Mouse (Mus musculus) CH12.LX (cell line): ENCODE results near the gene Cfap97d2. TPM values are rescaled to one million over a fixed set of nuclear protein-coding genes. Genes with fewer than 3 reads are reported as not detected.

ENCODE experiments used
- DNase-seq: peaks from one replicate; pipeline ENCODE4 v3.0.0-alpha.2; 2013; ENCODE audit errors: extremely low read depth
- H3K27ac ChIP-seq: 2 replicates; pipeline ENCODE4 v1.5.1; 2012; ENCODE audit warnings: low read depth, mild to moderate bottlenecking, control low read depth, moderate library complexity; ENCODE audit not compliant: insufficient read depth
- H3K27me3 ChIP-seq: replicated peaks from 2 replicates; pipeline ENCODE3; 2012; ENCODE audit warnings: inconsistent platforms
- H3K36me3 ChIP-seq, 2 experiments: replicated peaks in 1 of 2; 2 replicates each; pipeline versions ENCODE3 to v1.6.1; 2012; ENCODE audit warnings: inconsistent platforms in 1 of 2, low read length in 1 of 2, mild to moderate bottlenecking in 1 of 2, mixed read lengths in 1 of 2, moderate library complexity in 1 of 2; ENCODE audit not compliant: control insufficient read depth in 1 of 2, insufficient read depth in 1 of 2
- H3K4me1 ChIP-seq, 2 experiments: 2 replicates each; pipeline ENCODE4 v1.6.1; 2012; ENCODE audit warnings: inconsistent platforms in 1 of 2, moderate library complexity in 1 of 2; ENCODE audit not compliant: insufficient read depth in 2 of 2, control insufficient read depth in 1 of 2
- H3K4me2 ChIP-seq: 2 replicates; pipeline ENCODE4 v1.6.1; 2012; ENCODE audit warnings: low read depth, mild to moderate bottlenecking, control low read depth; ENCODE audit not compliant: poor library complexity, insufficient read depth, severe bottlenecking
- H3K4me3 ChIP-seq, 3 experiments: fragments of 150-350 bp in 1 of 3; sonication (generic) in 1 of 3; replicated peaks in 1 of 3; 2 replicates each; pipeline versions ENCODE3 to v1.5.1; 2011 to 2012; ENCODE audit warnings: low read depth in 2 of 3, low read length in 2 of 3, mild to moderate bottlenecking in 2 of 3, moderate library complexity in 2 of 3, control low read depth in 1 of 3, improper control_type of control experiment in 1 of 3, inconsistent platforms in 1 of 3, mixed read lengths in 1 of 3; ENCODE audit not compliant: poor library complexity in 1 of 3
- H3K79me2 ChIP-seq: replicated peaks from 2 replicates; pipeline ENCODE4 v1.6.1; 2012; ENCODE audit warnings: mild to moderate bottlenecking, moderate library complexity; ENCODE audit not compliant: control insufficient read depth, poor library complexity, insufficient read depth, severe bottlenecking; ENCODE audit errors: extremely low read depth
- H3K9ac ChIP-seq: 2 replicates; pipeline ENCODE4 v1.6.1; 2012; ENCODE audit warnings: low read depth, mild to moderate bottlenecking, control low read depth, moderate library complexity; ENCODE audit not compliant: insufficient read depth
- H3K9me3 ChIP-seq: replicated peaks from 2 replicates; pipeline ENCODE3; 2012; ENCODE audit warnings: low read length, inconsistent platforms, mixed read lengths
- CHD1 ChIP-seq: IDR thresholded peaks from 2 replicates; pipeline ENCODE4 v1.6.1; 2012; ENCODE audit warnings: low read depth, low read length, improper control_type of control experiment, inconsistent platforms
- CTCF ChIP-seq, 2 experiments: IDR thresholded peaks in 1 of 2; conservative IDR thresholded peaks in 1 of 2; 2 replicates each; pipeline ENCODE4 v1.5.1; 2011 to 2012; ENCODE audit warnings: low read depth in 2 of 2, low read length in 2 of 2, improper control_type of control experiment in 1 of 2, inconsistent platforms in 1 of 2, mild to moderate bottlenecking in 1 of 2, moderate library complexity in 1 of 2
- E2F4 ChIP-seq: IDR thresholded peaks from 2 replicates; pipeline ENCODE4 v1.6.1; 2011; ENCODE audit warnings: low read depth, low read length, improper control_type of control experiment; ENCODE audit not compliant: insufficient replicate concordance
- EP300 ChIP-seq: IDR thresholded peaks from 2 replicates; pipeline ENCODE4 v1.6.1; 2011; ENCODE audit warnings: low read length, improper control_type of control experiment
- ETS1 ChIP-seq: conservative IDR thresholded peaks from 2 replicates; pipeline ENCODE4 v1.6.1; 2012; ENCODE audit warnings: low read depth, mild to moderate bottlenecking, inconsistent platforms, low read length, improper control_type of control experiment, moderate library complexity
- IRF4 ChIP-seq: IDR thresholded peaks from 2 replicates; pipeline ENCODE4 v1.6.1; 2014; ENCODE audit warnings: low read depth, mild to moderate bottlenecking, inconsistent platforms, low read length, improper control_type of control experiment
- JUN ChIP-seq: IDR thresholded peaks from 2 replicates; pipeline ENCODE4 v1.6.1; 2011; ENCODE audit warnings: low read depth, mild to moderate bottlenecking, low read length, improper control_type of control experiment, moderate library complexity; ENCODE audit not compliant: insufficient read depth
- KAT2A ChIP-seq: IDR thresholded peaks from 2 replicates; pipeline ENCODE4 v1.6.1; 2012; ENCODE audit warnings: low read length, improper control_type of control experiment, inconsistent platforms; ENCODE audit not compliant: insufficient replicate concordance
- MAFK ChIP-seq: IDR thresholded peaks from 2 replicates; pipeline ENCODE4 v1.6.1; 2011; ENCODE audit warnings: low read length, improper control_type of control experiment; ENCODE audit not compliant: insufficient replicate concordance
- MAZ ChIP-seq: IDR thresholded peaks from 2 replicates; pipeline ENCODE4 v1.6.1; 2012; ENCODE audit warnings: low read depth, mild to moderate bottlenecking, inconsistent platforms, low read length, improper control_type of control experiment, moderate library complexity
- MEF2A ChIP-seq: IDR thresholded peaks from 2 replicates; pipeline ENCODE4 v1.6.1; 2014; ENCODE audit warnings: low read depth, mild to moderate bottlenecking, inconsistent platforms, low read length, improper control_type of control experiment, borderline replicate concordance
- MXI1 ChIP-seq: IDR thresholded peaks from 2 replicates; pipeline ENCODE4 v1.6.1; 2011; ENCODE audit warnings: mild to moderate bottlenecking, low read depth, low read length, improper control_type of control experiment
- MYC ChIP-seq: IDR thresholded peaks from 2 replicates; pipeline ENCODE4 v1.6.1; 2011; ENCODE audit warnings: low read depth, mild to moderate bottlenecking, improper control_type of control experiment, low read length
- NELFE ChIP-seq: IDR thresholded peaks from 2 replicates; pipeline ENCODE4 v1.6.1; 2011; ENCODE audit warnings: low read depth, low read length, improper control_type of control experiment
- POLR2AphosphoS2 ChIP-seq: IDR thresholded peaks from 2 replicates; pipeline ENCODE4 v1.6.1; 2011; ENCODE audit warnings: low read depth, low read length, improper control_type of control experiment
- RAD21 ChIP-seq: IDR thresholded peaks from 2 replicates; pipeline ENCODE4 v1.6.1; 2011; ENCODE audit warnings: low read depth, mild to moderate bottlenecking, low read length, improper control_type of control experiment, moderate library complexity
- SIN3A ChIP-seq: IDR thresholded peaks from 2 replicates; pipeline ENCODE4 v1.6.1; 2012; ENCODE audit warnings: low read length, improper control_type of control experiment, inconsistent platforms
- TBP ChIP-seq: conservative IDR thresholded peaks from 2 replicates; pipeline ENCODE4 v1.6.1; 2011; ENCODE audit warnings: low read depth, low read length, improper control_type of control experiment
- TCF12 ChIP-seq: IDR thresholded peaks from 2 replicates; pipeline ENCODE4 v1.6.1; 2014; ENCODE audit warnings: low read depth, mild to moderate bottlenecking, inconsistent platforms, low read length, improper control_type of control experiment
- UBTF ChIP-seq: IDR thresholded peaks from 2 replicates; pipeline ENCODE4 v1.6.1; 2012; ENCODE audit warnings: low read depth, mild to moderate bottlenecking, inconsistent platforms, low read length, improper control_type of control experiment, moderate library complexity
- USF1 ChIP-seq: IDR thresholded peaks from 2 replicates; pipeline ENCODE4 v1.6.1; 2014; ENCODE audit warnings: low read depth, mild to moderate bottlenecking, inconsistent platforms, low read length, improper control_type of control experiment
- USF2 ChIP-seq: conservative IDR thresholded peaks from 2 replicates; pipeline ENCODE4 v1.6.1; 2011; ENCODE audit warnings: low read depth, low read length, improper control_type of control experiment
- ZC3H11A ChIP-seq: IDR thresholded peaks from 2 replicates; pipeline ENCODE4 v1.6.1; 2012; ENCODE audit warnings: low read depth, mild to moderate bottlenecking, inconsistent platforms, low read length, improper control_type of control experiment
- ZKSCAN1 ChIP-seq: IDR thresholded peaks from 2 replicates; pipeline ENCODE4 v1.6.1; 2012; ENCODE audit warnings: low read depth, inconsistent platforms, low read length, improper control_type of control experiment, borderline replicate concordance
- ZMIZ1 ChIP-seq: IDR thresholded peaks from 2 replicates; pipeline ENCODE4 v1.6.1; 2012; ENCODE audit warnings: low read depth, mild to moderate bottlenecking, inconsistent platforms, low read length, improper control_type of control experiment
- dilution Hi-C: fragments of 300-500 bp; cut with MboI; formaldehyde crosslinking; loops from 2 replicates; pipeline ENCODE4 v1.14.3; 2020; ENCODE audit warnings: low sequenced_read_pairs; ENCODE audit not compliant: extremely low pct_unique_long_range_greater_than_20kb, extremely low pct_ligation_motif_present
- in situ Hi-C: fragments of 300-500 bp; cut with MboI; formaldehyde crosslinking; loops from 3 replicates; pipeline ENCODE4 v1.14.3; 2019; ENCODE audit warnings: low sequenced_read_pairs, low pct_ligation_motif_present, low pct_unique_long_range_greater_than_20kb, mixed read lengths
- polyA plus RNA-seq: library from polyadenylated mRNA; unstranded; fragments of >175 nt; gene quantifications from 2 replicates; pipeline ENCODE4 v1.2.1, GENCODE M21; 2012; ENCODE audit warnings: low read depth; ENCODE audit not compliant: insufficient read length
- total RNA-seq, 2 experiments: library from RNA; depleted of rRNA; stranded (reverse); fragments of 300-350 nt in 1 of 2; fragments of >200 nt in 1 of 2; gene quantifications; 2 replicates each; pipeline ENCODE4 v1.2.3; 2012 to 2014

Cfap97d2 gene
- total and polyA plus RNA-seq, 3 experiments: not detected

GRCm38 (mm10) chr8:13703756-13704155 lies 1.9 kb upstream of the Cfap97d2 start:
- H3K9me3 ChIP-seq: no peaks in the 10 kb centered on the region
- no peak for DNase-seq
- no peak overlapping the region for H3K4me2 ChIP-seq
- H3K4me3 ChIP-seq: no peak overlapping the region
- H3K27me3 ChIP-seq: peaks cover 1% of the 10 kb centered on the region
- no peaks in the 10 kb centered on the region; a peak in 1 of 4 replicates for H3K4me1 ChIP-seq
- H3K9ac ChIP-seq: no peak overlapping the region
- no peaks in the 10 kb centered on the region for H3K36me3 ChIP-seq
- no peaks in the 10 kb centered on the region for H3K79me2 ChIP-seq
- in situ Hi-C loops: no loop called here
- dilution Hi-C loops: no loop called here
- no peak overlapping the region for H3K27ac ChIP-seq
- TF ChIP-seq MXI1 (no peak), TCF12 (no peak), ZMIZ1 (no peak), RAD21 (no peak), MYC (no peak), ETS1 (no peak)

GRCm38 (mm10) chr8:13704301-13704700 lies 1.4 kb upstream of the Cfap97d2 start:
- in situ Hi-C loops: no loop called here
- no peaks in the 10 kb centered on the region for H3K36me3 ChIP-seq
- no peak overlapping the region for H3K4me3 ChIP-seq
- H3K27me3 ChIP-seq: peaks cover 4% of the 10 kb centered on the region
- no peaks in the 10 kb centered on the region; a peak in 1 of 4 replicates for H3K4me1 ChIP-seq
- TF ChIP-seq NELFE: no peak
- no peak for TF ChIP-seq USF1
- TF ChIP-seq MAFK: no peak
- TF ChIP-seq USF2: no peak
- no peak for TF ChIP-seq ZMIZ1
- TF ChIP-seq ZKSCAN1: no peak
- TF ChIP-seq MEF2A: no peak
- no peak for TF ChIP-seq E2F4
- TF ChIP-seq MAZ: no peak
- dilution Hi-C loops: no loop called here
- H3K27ac ChIP-seq: no peak overlapping the region
- H3K9ac ChIP-seq: no peak overlapping the region
- H3K9me3 ChIP-seq: no peaks in the 10 kb centered on the region
- no peak for DNase-seq
- no peak overlapping the region for H3K4me2 ChIP-seq
- H3K79me2 ChIP-seq: no peaks in the 10 kb centered on the region

GRCm38 (mm10) chr8:13706918-13707317 lies 1.2 kb downstream of the Cfap97d2 start:
- TF ChIP-seq TCF12 (no peak), TBP (no peak), CHD1 (no peak), UBTF (no peak), EP300 (no peak), POLR2AphosphoS2 (no peak), JUN (no peak), SIN3A (no peak), MAFK (no peak), USF1 (no peak), IRF4 (no peak), MAZ (no peak), ZC3H11A (no peak), KAT2A (no peak), NELFE (no peak), CTCF (conservative IDR thresholded peaks at IDR 0.05 in 1 of 2, IDR thresholded peaks at IDR 0.05 in 1 of 2; ENCODE audit: low read depth in 2 of 2, low read length in 2 of 2) (no peak), E2F4 (no peak), USF2 (no peak)
- H3K4me3 ChIP-seq: no peak overlapping the region

More at GRCm38 (mm10) chr8:13706918-13707317, 1.2 kb downstream of the Cfap97d2 start:
- H3K9me3 ChIP-seq: no peaks in the 10 kb centered on the region
- H3K4me1 ChIP-seq: no peaks in the 10 kb centered on the region; a peak in 1 of 4 replicates
- H3K9ac ChIP-seq: no peak overlapping the region
- DNase-seq: no peak
- H3K27ac ChIP-seq: no peak overlapping the region
- no peak overlapping the region for H3K4me2 ChIP-seq
- no peaks in the 10 kb centered on the region for H3K79me2 ChIP-seq
- in situ Hi-C loops: no loop called here
- dilution Hi-C loops: no loop called here
- no peaks in the 10 kb centered on the region for H3K36me3 ChIP-seq
- peaks cover 4% of the 10 kb centered on the region for H3K27me3 ChIP-seq
